Mouse (Mus musculus): ENCODE results near the gene 1700042G07Rik.

Gene 1700042G07Rik

GRCm38 (mm10) chr4:116162142-116162541 lies 11.0 kb upstream of the 1700042G07Rik start:
- DNase-seq (ENCODE audit: low spot score): no peak

GRCm38 (mm10) chr4:116164759-116165554 lies 8.2 kb upstream of the 1700042G07Rik start:
- no peak for DNase-seq (ENCODE audit: low spot score)

GRCm38 (mm10) chr4:116165708-116166407 lies 7.3 kb upstream of the 1700042G07Rik start:
- no peak for DNase-seq (ENCODE audit: low spot score)

- no peak for DNase-seq (ENCODE audit: low spot score)
Observed at GRCm38 (mm10) chr4:116167404-116167803, 5.8 kb upstream of the 1700042G07Rik start, which contains the start of gene Tspan1. TSS of gene Tspan1 (minus strand) at chr4:116167601.

- DNase-seq (ENCODE audit: low spot score): peak; percentile 52
Observed at GRCm38 (mm10) chr4:116168617-116169352, 4.4 kb upstream of the 1700042G07Rik start.

- DNase-seq (ENCODE audit: low spot score): no peak
Observed at GRCm38 (mm10) chr4:116169353-116169672, 3.9 kb upstream of the 1700042G07Rik start.

- DNase-seq (ENCODE audit: low spot score): no peak
Observed at GRCm38 (mm10) chr4:116173752-116174151, 580 bp downstream of the 1700042G07Rik start.

GRCm38 (mm10) chr4:116174466-116175116 lies 1.4 kb downstream of the 1700042G07Rik start:
- no peak for DNase-seq (ENCODE audit: low spot score)

GRCm38 (mm10) chr4:116175136-116175535 lies 2.0 kb downstream of the 1700042G07Rik start:
- DNase-seq (ENCODE audit: low spot score): no peak

GRCm38 (mm10) chr4:116175711-116176542 lies 2.8 kb downstream of the 1700042G07Rik start:
- peak; percentile 56 for DNase-seq (ENCODE audit: low spot score)

- DNase-seq (ENCODE audit: low spot score): no peak
Observed at GRCm38 (mm10) chr4:116176543-116176988, 3.4 kb downstream of the 1700042G07Rik start.

- DNase-seq (ENCODE audit: low spot score): no peak
Observed at GRCm38 (mm10) chr4:116177140-116177539, 4.0 kb downstream of the 1700042G07Rik start.

GRCm38 (mm10) chr4:116182079-116182478 lies 8.9 kb downstream of the 1700042G07Rik start:
- DNase-seq (ENCODE audit: low spot score): no peak

- DNase-seq (ENCODE audit: low spot score): no peak
Observed at GRCm38 (mm10) chr4:116182745-116183144, 9.6 kb downstream of the 1700042G07Rik start.

GRCm38 (mm10) chr4:116185083-116185482 lies 11.9 kb downstream of the 1700042G07Rik start:
- no peak for DNase-seq (ENCODE audit: low spot score)

- no peak for DNase-seq (ENCODE audit: low spot score)
Observed at GRCm38 (mm10) chr4:116192286-116192835, 19.2 kb downstream of the 1700042G07Rik start.

- DNase-seq (ENCODE audit: low spot score): peak; percentile 68
Observed at GRCm38 (mm10) chr4:116193583-116194383, 20.6 kb downstream of the 1700042G07Rik start.

GRCm38 (mm10) chr4:116198422-116198821 lies 25.2 kb downstream of the 1700042G07Rik start:
- DNase-seq (ENCODE audit: low spot score): no peak

- DNase-seq (ENCODE audit: low spot score): no peak
Observed at GRCm38 (mm10) chr4:116204422-116204821, 31.2 kb downstream of the 1700042G07Rik start.

GRCm38 (mm10) chr4:116206531-116206930 lies 33.4 kb downstream of the 1700042G07Rik start:
- DNase-seq (ENCODE audit: low spot score): no peak
